Mouse (Mus musculus): ENCODE data around the gene Commd3. TPM values are rescaled to one million over a fixed set of nuclear protein-coding genes. Genes with fewer than 3 reads are reported as not detected.

Commd3 gene
- total RNA-seq (2023): 10 to 100 TPM; 31.0 to 38.5 TPM

DNA sequence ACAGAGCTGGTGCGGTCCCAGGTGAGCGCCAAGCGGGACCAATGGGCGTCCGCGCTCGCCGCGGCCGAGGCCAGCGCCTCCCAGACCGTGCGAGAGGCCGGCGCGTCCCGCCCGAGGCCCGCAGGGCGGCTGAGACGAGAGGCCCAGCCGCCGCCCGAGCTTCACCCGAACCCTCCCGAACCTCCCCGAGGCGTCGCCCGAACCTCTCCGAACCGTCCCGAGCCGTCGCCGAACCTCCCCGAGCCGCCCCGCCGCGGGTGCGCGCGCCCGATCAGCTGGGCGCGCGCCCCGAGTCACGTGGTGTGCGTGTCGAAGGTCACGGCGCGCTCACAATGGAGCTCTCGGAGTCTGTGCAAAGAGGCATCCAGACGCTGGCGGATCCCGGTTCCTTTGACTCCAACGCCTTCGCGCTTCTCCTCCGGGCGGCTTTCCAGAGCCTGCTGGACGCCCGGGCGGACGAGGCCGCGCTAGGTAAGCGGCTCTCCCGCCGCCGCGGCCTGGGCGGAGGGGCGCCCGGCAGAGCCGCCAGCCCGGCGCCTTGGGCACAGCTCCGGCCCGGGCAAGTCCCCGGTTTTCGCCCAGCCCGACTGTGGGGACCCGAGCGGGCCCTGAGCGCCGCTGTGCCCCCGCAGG, at the start of gene Commd3:
Gene Commd3 (plus strand): TSS at position 252 of the 633 bp plus-strand sequence.

DNA sequence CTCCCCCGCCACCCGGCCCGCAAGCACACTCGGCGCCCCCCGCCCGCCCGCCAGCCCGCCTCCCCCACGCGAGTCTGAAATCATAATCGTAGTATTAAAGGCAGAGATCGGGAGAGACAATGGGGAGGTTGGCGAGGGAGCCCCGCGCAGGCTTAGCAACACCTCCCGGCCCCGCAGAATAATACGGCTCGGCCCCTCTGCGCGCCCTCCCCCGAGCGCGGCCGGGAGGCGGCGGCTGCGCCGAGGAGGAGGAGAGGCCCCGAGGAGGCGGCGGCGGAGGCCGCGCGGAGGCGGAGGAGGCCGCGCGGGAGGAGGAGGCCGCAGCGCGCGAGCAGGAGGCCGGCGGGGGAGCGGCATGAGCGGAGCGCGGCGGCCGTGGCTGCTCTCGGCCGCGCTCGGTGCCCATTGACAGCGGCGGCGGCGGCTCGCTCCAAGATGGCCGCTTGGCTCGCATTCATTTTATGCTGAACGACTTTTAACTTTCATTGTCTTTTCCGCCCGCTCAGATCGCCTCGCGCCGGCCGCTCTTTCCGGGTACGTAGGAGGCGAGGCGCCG, 4.8 kb downstream of the Commd3 start, which contains the start of gene Bmi1:
Gene Bmi1 (plus strand): TSS at position 83 of the 556 bp plus-strand sequence.

DNA sequence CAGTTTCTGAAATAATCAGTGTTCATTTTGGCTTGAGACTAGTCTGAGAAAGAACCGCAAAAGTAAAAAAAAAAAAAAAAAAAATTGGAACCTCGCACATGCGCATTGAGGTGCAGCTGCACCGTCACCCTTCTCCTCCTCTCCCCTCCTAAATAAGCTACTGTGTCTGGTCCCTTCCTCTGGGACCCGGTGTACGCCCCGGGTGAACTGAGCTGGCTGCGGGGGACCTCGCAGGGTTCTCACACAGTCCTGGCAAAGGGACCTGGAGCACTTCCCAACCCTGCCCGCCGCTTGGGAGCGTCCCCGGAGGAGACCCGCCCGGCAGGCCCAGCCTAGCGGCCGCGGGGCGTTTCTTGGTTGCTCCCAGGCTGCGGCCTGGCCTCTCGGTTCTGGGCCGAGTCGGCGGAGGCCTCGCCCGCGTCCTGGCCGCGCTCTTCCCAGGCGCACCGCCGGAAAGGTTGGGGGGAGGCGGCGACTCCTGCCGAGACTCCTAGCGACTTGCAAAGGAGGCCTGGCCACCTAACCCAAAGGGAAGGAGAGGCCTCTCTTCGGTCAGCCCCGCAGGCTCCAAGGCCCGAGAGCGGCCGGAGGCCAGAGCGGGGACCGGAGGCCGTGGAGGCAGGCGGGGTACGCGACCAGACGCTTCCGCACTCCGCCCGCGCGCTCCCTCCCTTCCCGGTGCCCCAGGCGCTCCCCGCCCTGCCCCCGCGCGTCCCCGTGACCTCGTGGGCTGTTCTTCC, 21.9 kb downstream of the Commd3 start, which contains the start of gene Spag6:
Gene Spag6 (plus strand): TSS at position 162 of the 740 bp plus-strand sequence.

Other genes with a start within 250 kb of the Commd3 start
- gene Bmi1, start 4.6 kb downstream of the Commd3 start, total RNA-seq (2023): 1 to 10 TPM; 5.4 to 7.4 TPM
- not detected for gene Spag6, start 21.6 kb downstream of the Commd3 start, total RNA-seq (2023)

Measured in neutrophil, adult 59 days (primary cell).